In genomic region chr3:129932443-129932842, GRCm38 (mm10) we compare ENCODE assay signal across 10 mouse cellular contexts. TPM values are rescaled to one million over a fixed set of nuclear protein-coding genes. Genes with fewer than 3 reads are reported as not detected.
DNase-seq lines count a peak whose midpoint lies in the region; TF ChIP-seq lines count a peak whose summit lies in the region.
"Had no signal": no experiment of that assay in that cellular context is flagged by ENCODE, and none has a peak within 500 bp of the region (broad histone marks: within the 10 kb centered on the region; RNA-seq: fewer than 3 reads in every experiment).

No protein-coding gene starts in this region.

- H3K4me1 ChIP-seq in lung, adult 2 months (ENCODE audit: control insufficient read depth, insufficient read depth, low read length): no peaks in the 10 kb centered on the region
- H3K4me1 ChIP-seq: heart, embryonic 13.5 days had no signal

- H3K4me3 ChIP-seq in lung, adult 2 months (replicated peaks; ENCODE audit: extremely low read depth, low read depth, low read length): no peak overlapping the region
- H3K4me3 ChIP-seq: heart, embryonic 13.5 days; limb, embryonic 13.5 days had no signal

- H3K36me3 ChIP-seq in splenic B cell, adult 2 months (ENCODE audit: control insufficient read depth, insufficient read depth, low read length, poor library complexity, severe bottlenecking): no peaks in the 10 kb centered on the region
- H3K36me3 ChIP-seq: heart, embryonic 13.5 days; limb, embryonic 13.5 days had no signal

- WGBS in lung, adult 2 months: 50% methylated on average over 4 of the region's 4 CpGs

- intact Hi-C loops in gastrocnemius, postnatal 14 days (cut with DNase I; ENCODE audit: low total_unique reads): no loop called here

- peak; percentile 25 to 26 for DNase-seq in cerebellum, postnatal 10 days
- no peak for DNase-seq in cerebellum, adult 11-12 months
- no peak for DNase-seq in lung, adult 2 months
- DNase-seq in lung, adult 18-20 months: no peak
- peak; percentile 39 for DNase-seq in embryo, embryonic 10.5 days (ENCODE audit: low spot score)
- peak; percentile 11 for DNase-seq in splenic B cell, adult 2 months (ENCODE audit: low read depth, low spot score)
- no peak for DNase-seq in gastrocnemius, postnatal 14 days
- no peak for DNase-seq in urinary bladder, adult 18-20 months (ENCODE audit: low spot score in 2 of 2)

- peak; percentile 22; the same call in 1 of the 2 replicates for TF ChIP-seq CTCF in lung, adult 2 months (IDR thresholded peaks at IDR 0.05; ENCODE audit: insufficient read depth, low read length)

- no peaks in the 10 kb centered on the region for H3K27me3 ChIP-seq in splenic B cell, adult 2 months (ENCODE audit: control insufficient read depth, insufficient read depth, low read length, poor library complexity, severe bottlenecking)
- H3K27me3 ChIP-seq: heart, embryonic 13.5 days; limb, embryonic 13.5 days had no signal

- TF ChIP-seq POLR2A in lung, adult 2 months (IDR thresholded peaks at IDR 0.05; ENCODE audit: borderline replicate concordance, extremely low read depth, low read depth, low read length): no peak

RNA-seq across cellular contexts. Expression of gene Casp6, which starts 31.2 kb away (rescaled TPM):
- polyA plus RNA-seq in lung, adult 2 months (2012; rRNA removed): 40.6 and 41.5 TPM in 2 replicates
- total RNA-seq in gastrocnemius, postnatal 14 days (2021): 1 to 10 TPM; 5.2 to 5.7 TPM

RNA-seq across cellular contexts. Expression of gene Mcub, which starts 37.6 kb away (rescaled TPM):
- 9.2 and 10.3 TPM in 2 replicates for polyA plus RNA-seq in lung, adult 2 months (2012; rRNA removed)
- total RNA-seq in gastrocnemius, postnatal 14 days (2021): 1 to 10 TPM in 1 of 2 experiments, under 1 TPM in 1; 0.98 to 1.4 TPM

RNA-seq across cellular contexts. Expression of gene Pla2g12a, which starts 54.0 kb away (rescaled TPM):
- polyA plus RNA-seq in lung, adult 2 months (2012; rRNA removed): 36.4 and 39.1 TPM in 2 replicates
- 10 to 100 TPM; 28.2 to 39.8 TPM for total RNA-seq in gastrocnemius, postnatal 14 days (2021)

Comparison
In these comparisons a context has a peak if more than half of its experiments do, and no peak if none do; other contexts are left out.
1. DNase-seq: peak in cerebellum, postnatal 10 days (2 of 2), embryo, embryonic 10.5 days (single experiment) and splenic B cell, adult 2 months (single experiment); none in cerebellum, adult 11-12 months (single experiment), lung, adult 2 months (single experiment), lung, adult 18-20 months (0 of 2), gastrocnemius, postnatal 14 days (single experiment) and urinary bladder, adult 18-20 months (0 of 2).